Mouse (Mus musculus) right cerebral cortex, postnatal 10 days (tissue): ENCODE data around the gene Lgals1.

ENCODE experiments used
- DNase-seq, 2 experiments: peaks; one replicate each; pipeline ENCODE4 v3.0.0; 2021; ENCODE audit warnings: low spot score in 2 of 2

Lgals1 gene

GRCm38 (mm10) chr15:78926021-78926919 is at the start of gene Lgals1:
TSS of gene Lgals1 (plus strand) at chr15:78926725.
- DNase-seq = peak; percentile 81 to 83

GRCm38 (mm10) chr15:78876991-78877809 is 49.3 kb upstream of the Lgals1 start, which contains the start of gene Gga1:
TSS of gene Gga1 (plus strand) at chr15:78877190.
- peak; percentile 97 for DNase-seq

GRCm38 (mm10) chr15:78877810-78878390 is 48.6 kb upstream of the Lgals1 start:
- peak in 1 of 2 experiments; percentile 39 for DNase-seq

DNA sequence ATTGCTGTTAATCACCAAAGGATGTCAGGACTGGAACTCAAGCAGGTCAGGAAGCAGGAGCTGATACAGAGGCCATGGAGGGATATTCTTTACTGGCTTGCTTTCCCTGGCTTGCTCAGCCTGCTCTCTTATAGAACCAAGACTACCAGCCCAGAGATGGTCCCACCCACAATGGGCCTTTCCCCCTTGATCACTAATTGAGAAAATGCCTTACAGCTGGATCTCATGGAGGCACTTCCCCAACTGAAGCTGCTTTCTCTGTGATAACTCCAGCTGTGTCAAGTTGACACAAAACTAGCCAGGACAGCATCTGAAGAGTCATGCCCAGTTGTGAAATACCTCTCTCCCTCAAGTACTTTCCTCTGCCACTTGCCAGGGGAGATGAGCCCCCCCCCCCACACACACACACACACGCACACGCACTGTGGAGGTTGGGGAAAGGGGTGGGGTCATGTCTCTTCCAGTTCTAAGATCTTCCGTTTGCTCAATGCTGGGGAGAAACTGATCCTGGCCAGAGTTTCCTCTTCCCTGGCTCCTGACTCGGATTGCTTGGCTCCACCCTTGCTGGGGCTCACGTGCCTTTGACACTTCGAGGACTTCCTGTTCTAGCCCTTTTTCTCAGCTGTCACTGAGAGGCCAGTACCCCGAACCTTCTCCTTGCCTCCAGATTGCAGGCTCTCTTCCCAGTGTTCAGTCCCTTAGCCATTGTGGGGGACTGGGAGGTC is 47.6 kb upstream of the Lgals1 start:
- DNase-seq = peak in 1 of 2 experiments; percentile 24

GRCm38 (mm10) chr15:78880432-78880831 is 46.1 kb upstream of the Lgals1 start:
- DNase-seq = no peak

- no peak for DNase-seq
Measured at GRCm38 (mm10) chr15:78881828-78882227, 44.7 kb upstream of the Lgals1 start.

- no peak for DNase-seq
Measured at GRCm38 (mm10) chr15:78889401-78889853, 37.1 kb upstream of the Lgals1 start.

- DNase-seq = no peak
Measured at GRCm38 (mm10) chr15:78892440-78892839, 34.1 kb upstream of the Lgals1 start.

DNA sequence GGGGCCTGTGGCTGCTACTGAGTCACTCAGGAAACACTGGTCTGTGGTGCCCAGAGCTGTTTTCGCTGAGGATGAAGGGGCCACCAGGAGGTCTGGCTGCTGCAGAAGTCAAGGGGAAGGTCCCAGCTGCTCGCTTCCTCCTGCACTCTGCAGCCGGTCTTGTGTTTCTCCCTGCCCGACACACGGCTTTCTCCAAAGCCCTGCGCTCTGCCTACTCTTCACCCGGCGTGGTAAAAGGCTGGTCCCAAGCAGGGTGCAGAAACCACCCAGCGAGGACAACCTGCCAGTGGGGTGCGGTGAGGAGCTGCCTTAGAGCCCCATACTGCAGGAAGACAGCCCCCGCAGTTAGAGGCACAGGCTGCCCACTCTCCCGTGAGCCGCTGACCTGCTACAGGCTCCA is 31.8 kb upstream of the Lgals1 start:
- no peak for DNase-seq

GRCm38 (mm10) chr15:78895741-78896140 is 30.8 kb upstream of the Lgals1 start:
- no peak for DNase-seq

DNA sequence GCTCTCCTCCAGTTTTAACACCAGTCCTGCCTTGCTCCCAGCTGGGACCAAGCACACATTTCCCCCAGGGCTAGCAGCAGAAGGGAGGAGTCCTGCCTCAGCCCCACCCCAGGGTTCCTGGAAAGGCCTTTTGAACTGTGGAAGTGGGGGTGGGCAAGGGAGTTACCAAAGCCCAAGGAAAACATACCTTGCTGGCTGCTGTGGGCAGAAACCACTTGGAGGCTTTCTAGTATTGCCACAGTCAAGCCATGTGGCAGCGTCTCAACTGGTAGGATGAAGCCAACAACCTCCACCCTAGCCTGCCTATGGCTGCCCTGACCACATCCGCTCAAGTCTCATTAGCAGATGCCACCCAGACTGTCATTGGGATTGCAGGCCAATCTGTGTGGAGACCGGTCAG is 30.4 kb upstream of the Lgals1 start:
- no peak for DNase-seq

GRCm38 (mm10) chr15:78897488-78897887 is 29.0 kb upstream of the Lgals1 start:
- no peak for DNase-seq

- no peak for DNase-seq
Measured at GRCm38 (mm10) chr15:78898507-78899001, 28.0 kb upstream of the Lgals1 start.

- no peak for DNase-seq
Measured at GRCm38 (mm10) chr15:78899409-78899739, 27.2 kb upstream of the Lgals1 start, which contains the start of gene Gm49510. TSS of gene Gm49510 (plus strand) at chr15:78899667.

- peak; percentile 65 to 74 for DNase-seq
Measured at GRCm38 (mm10) chr15:78899740-78900584, 26.6 kb upstream of the Lgals1 start, which contains the start of gene Sh3bp1. TSS of gene Sh3bp1 (plus strand) at chr15:78899768.

DNA sequence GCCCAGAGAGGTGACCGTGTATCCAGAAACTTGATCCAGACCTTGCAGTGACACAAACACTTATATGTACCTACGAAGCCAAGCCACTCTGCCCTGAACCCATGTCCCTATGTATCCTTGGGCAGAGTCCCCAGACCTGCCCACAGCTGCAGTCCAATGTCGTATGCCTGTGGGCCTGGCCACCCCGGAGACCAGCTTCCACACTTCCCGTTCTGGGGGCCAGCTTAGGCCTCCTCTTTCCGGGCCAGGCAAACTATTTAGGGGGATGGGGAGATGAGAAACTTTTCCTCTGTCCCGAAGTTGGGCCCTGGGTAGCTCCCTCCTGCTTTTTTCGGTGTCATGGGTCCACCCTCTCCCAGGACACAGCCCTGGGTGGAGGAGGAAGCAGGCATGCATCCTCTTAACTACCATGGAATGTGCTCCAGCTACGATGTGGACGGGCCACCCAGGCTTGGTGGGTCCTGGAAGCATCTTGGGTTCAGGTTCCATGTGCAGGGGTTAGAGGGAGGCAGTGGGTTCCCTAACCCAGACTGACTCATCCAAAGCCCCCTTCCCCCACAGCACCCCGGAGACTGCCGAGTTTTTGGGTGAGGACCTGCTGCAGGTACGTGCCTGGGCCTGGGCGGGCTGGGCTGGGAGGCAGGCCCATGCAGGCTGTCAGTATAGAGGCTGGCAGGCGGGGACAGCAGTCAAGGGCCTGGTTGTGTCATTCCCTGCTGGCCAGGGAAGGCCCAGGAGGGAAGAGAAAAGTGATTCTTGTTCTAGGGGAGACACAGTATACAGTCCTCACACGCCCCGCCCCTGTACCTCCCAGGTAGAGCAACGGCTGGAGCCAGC is 25.7 kb upstream of the Lgals1 start:
- no peak for DNase-seq

- no peak for DNase-seq
Measured at GRCm38 (mm10) chr15:78901422-78901789, 25.1 kb upstream of the Lgals1 start.

- peak; percentile 79 to 88 for DNase-seq
Measured at GRCm38 (mm10) chr15:78903243-78903642, 23.3 kb upstream of the Lgals1 start.

DNA sequence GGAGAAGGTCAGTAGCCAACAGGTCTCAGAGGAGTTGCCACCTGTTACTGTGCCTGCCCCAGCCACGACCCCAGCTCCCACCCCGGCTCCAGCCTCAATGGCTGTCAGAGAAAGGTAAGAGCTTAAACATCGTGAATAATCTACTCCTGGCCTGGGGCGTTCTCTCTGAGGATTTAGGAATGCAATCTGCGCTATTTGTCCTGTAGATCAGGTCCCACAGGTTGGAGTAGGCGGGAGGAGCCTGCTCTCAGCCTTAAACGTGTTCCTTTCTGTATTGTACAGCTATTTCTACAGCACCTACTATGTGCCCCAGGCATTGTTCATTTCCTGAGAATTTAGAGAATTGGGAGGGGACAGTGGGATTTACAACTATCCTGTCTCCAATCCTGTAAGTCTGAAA is 18.1 kb upstream of the Lgals1 start:
- DNase-seq = no peak
